23 mouse cellular contexts compared by ENCODE assay signal in genomic region chr7:115230525-115230924, GRCm38 (mm10).
DNase-seq lines count a peak whose midpoint lies in the region; ATAC-seq and TF ChIP-seq lines count a peak whose summit lies in the region.
"Had no signal": no experiment of that assay in that cellular context is flagged by ENCODE, and none has a peak within 500 bp of the region (broad histone marks: within the 10 kb centered on the region; RNA-seq: fewer than 3 reads in every experiment).

No protein-coding gene starts in this region.

- H3K79me2 ChIP-seq in heart, adult 2 months (replicated peaks; ENCODE audit: control insufficient read depth, insufficient read depth, low read length): no peaks in the 10 kb centered on the region

- no peak for DNase-seq in heart, adult 2 months
- DNase-seq in heart, postnatal 4 days: peak; percentile 11
- DNase-seq in heart, adult 9 months (ENCODE audit: low spot score in 2 of 2): no peak
- DNase-seq in lung, postnatal 10 days: peak; percentile 11
- DNase-seq in lung, postnatal 36 days: no peak
- DNase-seq: adrenal gland, adult 2 months; adrenal gland, postnatal 14 days; cerebellum, adult 11 months; cerebellum, adult 2 months; cerebellum, adult 9-11 months; cerebellum, postnatal 25 days; forebrain, postnatal 0 days; gastrocnemius, adult 2 months; gastrocnemius, postnatal 14 days; heart, adult 18-20 months had no signal

- 50% methylated on average over 6 of the region's 6 CpGs for WGBS in heart, embryonic 12.5 days
- 43% methylated on average over 6 of the region's 6 CpGs for WGBS in heart, adult 2 months

- peaks cover 27% of the 10 kb centered on the region for H3K4me1 ChIP-seq in heart, embryonic 12.5 days (replicated peaks)
- no peaks in the 10 kb centered on the region for H3K4me1 ChIP-seq in heart, adult 2 months (ENCODE audit: control insufficient read depth, insufficient read depth, low read length)
- H3K4me1 ChIP-seq: embryonic facial prominence, embryonic 15.5 days; hindbrain, embryonic 15.5 days had no signal

- no peaks in the 10 kb centered on the region for H3K9me3 ChIP-seq in heart, embryonic 12.5 days (replicated peaks)
- H3K9me3 ChIP-seq: embryonic facial prominence, embryonic 12.5 days; embryonic facial prominence, embryonic 15.5 days; hindbrain, embryonic 12.5 days; hindbrain, embryonic 15.5 days had no signal

- no peak overlapping the region; the same call in 1 of the 2 replicates for H3K27ac ChIP-seq in heart, embryonic 12.5 days (ENCODE audit: poor library complexity, severe bottlenecking)
- H3K27ac ChIP-seq in heart, adult 2 months: no peak overlapping the region
- H3K27ac ChIP-seq: embryonic facial prominence, embryonic 12.5 days; embryonic facial prominence, embryonic 15.5 days; gastrocnemius, adult 2 months; hindbrain, embryonic 12.5 days; hindbrain, embryonic 15.5 days had no signal

- H3K4me2 ChIP-seq in heart, embryonic 12.5 days: no peak overlapping the region
- H3K4me2 ChIP-seq: embryonic facial prominence, embryonic 12.5 days; embryonic facial prominence, embryonic 15.5 days; hindbrain, embryonic 12.5 days; hindbrain, embryonic 15.5 days had no signal

- TF ChIP-seq CTCF in heart, adult 2 months (IDR thresholded peaks at IDR 0.05): no peak

- no peak overlapping the region for H3K4me3 ChIP-seq in heart, embryonic 12.5 days
- H3K4me3 ChIP-seq in heart, adult 2 months: no peak overlapping the region
- H3K4me3 ChIP-seq: embryonic facial prominence, embryonic 12.5 days; embryonic facial prominence, embryonic 15.5 days; gastrocnemius, adult 2 months; hindbrain, embryonic 12.5 days; hindbrain, embryonic 15.5 days had no signal

- no peak for TF ChIP-seq EP300 in heart, adult 2 months (IDR thresholded peaks at IDR 0.05; ENCODE audit: insufficient read depth, low read depth, low read length)

- TF ChIP-seq POLR2A in heart, adult 2 months (IDR thresholded peaks at IDR 0.05; ENCODE audit: insufficient read depth, low read depth, low read length): no peak

- peak; percentile 60; the same call in 1 of the 2 replicates for ATAC-seq in heart, embryonic 12.5 days (ENCODE audit: insufficient number of reproducible peaks, low FRiP score)
- ATAC-seq: CD4-positive, CD25-positive, alpha-beta regulatory T cell, adult 4 months; forebrain, embryonic 14.5 days; forebrain, postnatal 0 days; intestine, postnatal 0 days had no signal

- H3K36me3 ChIP-seq in heart, embryonic 12.5 days: no peaks in the 10 kb centered on the region
- H3K36me3 ChIP-seq in heart, adult 2 months (ENCODE audit: control insufficient read depth, insufficient read depth, low read length): no peaks in the 10 kb centered on the region
- H3K36me3 ChIP-seq: embryonic facial prominence, embryonic 12.5 days; embryonic facial prominence, embryonic 15.5 days; hindbrain, embryonic 12.5 days; hindbrain, embryonic 15.5 days had no signal

- H3K27me3 ChIP-seq in heart, embryonic 12.5 days (replicated peaks): no peaks in the 10 kb centered on the region
- H3K27me3 ChIP-seq in heart, adult 2 months (ENCODE audit: control insufficient read depth, insufficient read depth, low read length): no peaks in the 10 kb centered on the region
- H3K27me3 ChIP-seq: embryonic facial prominence, embryonic 12.5 days; embryonic facial prominence, embryonic 15.5 days; hindbrain, embryonic 12.5 days; hindbrain, embryonic 15.5 days had no signal

- no peak overlapping the region for H3K9ac ChIP-seq in heart, embryonic 12.5 days
- H3K9ac ChIP-seq in heart, adult 2 months (ENCODE audit: low read depth, low read length): no peak overlapping the region
- H3K9ac ChIP-seq: embryonic facial prominence, embryonic 12.5 days; embryonic facial prominence, embryonic 15.5 days; forebrain, postnatal 0 days; hindbrain, embryonic 12.5 days; hindbrain, embryonic 15.5 days had no signal

- intact Hi-C loops in heart, adult 2 months (cut with DNase I): no loop called here

Comparison
In these comparisons a context has a peak if more than half of its experiments do, and no peak if none do; other contexts are left out.
1. DNase-seq: peak in heart, postnatal 4 days (single experiment) and lung, postnatal 10 days (single experiment); none in heart, adult 2 months (0 of 2), heart, adult 9 months (0 of 2) and lung, postnatal 36 days (single experiment).